Mouse (Mus musculus): ENCODE measurements around the gene Fryl. TPM values are rescaled to one million over a fixed set of nuclear protein-coding genes. Genes with fewer than 3 reads are reported as not detected.
"Not testable (repeated sequence)": the region's sequence is repeated elsewhere in the genome, so short reads cannot be mapped to it uniquely, and the experiment has no call there.

Fryl gene
- polyA plus RNA-seq, 1 experiment from 2014 or later: 24.2 TPM

DNA sequence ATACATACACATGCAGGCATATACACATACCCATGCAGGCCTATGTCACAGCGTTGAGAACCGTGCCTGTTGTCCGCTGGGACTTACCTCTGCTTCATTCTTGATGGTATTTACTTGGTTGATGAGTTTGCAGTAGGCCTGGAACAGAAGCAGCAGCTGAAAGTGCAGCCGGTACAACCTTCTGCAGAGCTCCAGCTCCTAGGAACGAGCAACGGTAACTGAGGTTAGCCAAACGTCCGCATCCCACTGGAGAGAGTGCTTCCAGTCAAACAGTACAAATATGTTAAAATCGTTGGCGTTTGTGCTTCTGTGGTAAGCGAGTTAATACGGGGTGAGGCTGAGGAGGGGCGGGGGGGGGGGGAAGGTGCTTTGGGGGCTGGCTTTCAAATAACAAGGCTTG is 232.6 kb downstream of the Fryl start:
- ATAC-seq (ENCODE audit: insufficient number of reproducible peaks, low FRiP score, low TSS enrichment, low read depth): no peak
- WGBS: 93% methylated on average over 13 of the region's 13 CpGs

GRCm38 (mm10) chr5:73014745-73015144 is 241.7 kb downstream of the Fryl start:
- H3K9me3 ChIP-seq (ENCODE audit: control insufficient read depth, low read length): no peaks in the 10 kb centered on the region
- peaks cover 7% of the 10 kb centered on the region; the same call in 1 of the 2 replicates for H3K27me3 ChIP-seq (ENCODE audit: control insufficient read depth, insufficient read depth, low read length)
- WGBS: 31% methylated on average over 9 of the region's 9 CpGs

More for the DNA sequence above, 232.6 kb downstream of the Fryl start:
- Histone ChIP-seq H3K9me3 (ENCODE audit: control insufficient read depth, low read length) (no peaks in the 10 kb centered on the region), H3K36me3 (ENCODE audit: control insufficient read depth, insufficient read depth, low read length) (0 out of 2 replicates have a peak, but pooled peaks cover 3% of the 10 kb centered on the region), H3K4me2 (ENCODE audit: low read depth, severe bottlenecking) (no peak overlapping the region), H3K9ac (ENCODE audit: low read length) (no peak overlapping the region), H3K4me3 (ENCODE audit: low read depth, low read length) (no peak overlapping the region), H3K27me3 (ENCODE audit: control insufficient read depth, insufficient read depth, low read length) (no peaks in the 10 kb centered on the region), H3K4me1 (ENCODE audit: control insufficient read depth, insufficient read depth, low read length) (no peaks in the 10 kb centered on the region), H3K27ac (replicated peaks; ENCODE audit: low read depth, low read length) (no peak overlapping the region)
- no peak for DNase-seq (ENCODE audit: low spot score)

DNA sequence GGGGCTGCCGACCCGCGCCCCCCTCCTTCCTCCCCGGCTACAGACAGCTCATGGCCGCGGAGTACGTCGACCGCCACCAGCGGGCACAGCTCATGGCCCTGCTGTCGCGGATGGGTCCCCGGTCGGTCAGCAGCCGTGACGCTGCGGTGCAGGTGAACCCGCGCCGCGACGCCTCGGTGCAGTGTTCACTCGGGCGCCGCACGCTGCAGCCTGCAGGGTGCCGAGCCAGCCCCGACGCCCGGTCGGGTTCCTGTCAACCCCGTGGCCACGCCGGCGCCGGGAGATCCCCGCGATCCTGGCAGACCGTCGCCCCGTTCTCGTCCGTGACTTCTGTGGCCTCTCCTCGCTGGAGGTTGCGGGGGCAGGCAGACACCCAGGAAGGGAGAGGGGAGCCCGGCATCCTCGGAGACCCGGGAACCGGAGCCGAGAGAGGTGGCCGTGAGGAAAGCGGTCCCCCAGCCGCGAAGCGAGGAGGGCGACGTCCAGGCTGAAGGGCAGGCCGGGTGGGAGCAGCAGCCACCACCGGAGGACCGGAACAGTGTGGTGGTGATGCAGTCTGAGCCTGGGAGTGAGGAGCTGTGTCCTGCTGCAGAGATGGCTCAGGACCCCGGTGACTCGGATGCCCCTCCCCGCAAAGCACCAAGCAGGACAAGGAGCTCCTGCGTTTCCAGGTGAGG is 242.7 kb downstream of the Fryl start:
- H3K27ac ChIP-seq (replicated peaks; ENCODE audit: low read depth, low read length): not testable (repeated sequence)
- peak; percentile 45; the same call in 1 of the 2 replicates for ATAC-seq (ENCODE audit: insufficient number of reproducible peaks, low FRiP score, low TSS enrichment, low read depth)

More at GRCm38 (mm10) chr5:73014745-73015144, 241.7 kb downstream of the Fryl start:
- DNase-seq (ENCODE audit: low spot score) (peak; percentile 40), ATAC-seq (ENCODE audit: insufficient number of reproducible peaks, low FRiP score, low TSS enrichment, low read depth) (no peak)
- Histone ChIP-seq H3K4me2 (ENCODE audit: low read depth, severe bottlenecking) (no peak overlapping the region), H3K4me3 (ENCODE audit: low read depth, low read length) (no peak overlapping the region), H3K27ac (replicated peaks; ENCODE audit: low read depth, low read length) (no peak overlapping the region), H3K4me1 (ENCODE audit: control insufficient read depth, insufficient read depth, low read length) (peaks cover 6% of the 10 kb centered on the region; the same call in 1 of the 2 replicates), H3K36me3 (ENCODE audit: control insufficient read depth, insufficient read depth, low read length) (no peaks in the 10 kb centered on the region), H3K9ac (ENCODE audit: low read length) (no peak overlapping the region)

GRCm38 (mm10) chr5:73012884-73013610 is 243.4 kb downstream of the Fryl start:
- WGBS: 24% methylated on average over 23 of the region's 27 CpGs
- ATAC-seq (ENCODE audit: insufficient number of reproducible peaks, low FRiP score, low TSS enrichment, low read depth): 0 out of 2 replicates have a peak, but pooled peaks have one; percentile 36
- not testable (repeated sequence) for H3K27ac ChIP-seq (replicated peaks; ENCODE audit: low read depth, low read length); H3K9ac ChIP-seq (ENCODE audit: low read length); H3K36me3 ChIP-seq (ENCODE audit: control insufficient read depth, insufficient read depth, low read length); H3K4me1 ChIP-seq (ENCODE audit: control insufficient read depth, insufficient read depth, low read length); H3K9me3 ChIP-seq (ENCODE audit: control insufficient read depth, low read length)
- peaks cover 11% of the 10 kb centered on the region for H3K27me3 ChIP-seq (ENCODE audit: control insufficient read depth, insufficient read depth, low read length)
- peak overlapping the region; percentile 45 for H3K4me2 ChIP-seq (ENCODE audit: low read depth, severe bottlenecking)
- peak; percentile 47 for DNase-seq (ENCODE audit: low spot score)
- H3K4me3 ChIP-seq (ENCODE audit: low read depth, low read length): peak overlapping the region; percentile 26; the same call in 1 of the 2 replicates

More for the DNA sequence above, 242.7 kb downstream of the Fryl start:
- WGBS: 3% methylated on average over 51 of the region's 65 CpGs
- not testable (repeated sequence) for H3K27me3 ChIP-seq (ENCODE audit: control insufficient read depth, insufficient read depth, low read length); H3K9me3 ChIP-seq (ENCODE audit: control insufficient read depth, low read length); H3K4me1 ChIP-seq (ENCODE audit: control insufficient read depth, insufficient read depth, low read length); H3K36me3 ChIP-seq (ENCODE audit: control insufficient read depth, insufficient read depth, low read length)
- peak overlapping the region; percentile 26 for H3K4me3 ChIP-seq (ENCODE audit: low read depth, low read length)
- peak overlapping the region; percentile 45 for H3K4me2 ChIP-seq (ENCODE audit: low read depth, severe bottlenecking)
- peak; percentile 62 for DNase-seq (ENCODE audit: low spot score)
- peak overlapping the region; percentile 12; the same call in 1 of the 2 replicates for H3K9ac ChIP-seq (ENCODE audit: low read length)

GRCm38 (mm10) chr5:73011806-73012205 is 244.6 kb downstream of the Fryl start:
- WGBS: 82% methylated on average over 15 of the region's 16 CpGs
- ATAC-seq (ENCODE audit: insufficient number of reproducible peaks, low FRiP score, low TSS enrichment, low read depth); H3K9ac ChIP-seq (ENCODE audit: low read length); DNase-seq (ENCODE audit: low spot score); H3K4me2 ChIP-seq (ENCODE audit: low read depth, severe bottlenecking); H3K4me3 ChIP-seq (ENCODE audit: low read depth, low read length); H3K27ac ChIP-seq (replicated peaks; ENCODE audit: low read depth, low read length); H3K36me3 ChIP-seq (ENCODE audit: control insufficient read depth, insufficient read depth, low read length); H3K4me1 ChIP-seq (ENCODE audit: control insufficient read depth, insufficient read depth, low read length); H3K9me3 ChIP-seq (ENCODE audit: control insufficient read depth, low read length): not testable (repeated sequence)
- H3K27me3 ChIP-seq (ENCODE audit: control insufficient read depth, insufficient read depth, low read length): peaks cover 22% of the 10 kb centered on the region

GRCm38 (mm10) chr5:73008230-73008629 is 248.2 kb downstream of the Fryl start:
- H3K4me1 ChIP-seq (ENCODE audit: control insufficient read depth, insufficient read depth, low read length); H3K9me3 ChIP-seq (ENCODE audit: control insufficient read depth, low read length); H3K36me3 ChIP-seq (ENCODE audit: control insufficient read depth, insufficient read depth, low read length); H3K9ac ChIP-seq (ENCODE audit: low read length); H3K27ac ChIP-seq (replicated peaks; ENCODE audit: low read depth, low read length); H3K4me2 ChIP-seq (ENCODE audit: low read depth, severe bottlenecking); ATAC-seq (ENCODE audit: insufficient number of reproducible peaks, low FRiP score, low TSS enrichment, low read depth); DNase-seq (ENCODE audit: low spot score); H3K4me3 ChIP-seq (ENCODE audit: low read depth, low read length): not testable (repeated sequence)
- 33% methylated on average over 8 of the region's 8 CpGs for WGBS
- H3K27me3 ChIP-seq (ENCODE audit: control insufficient read depth, insufficient read depth, low read length): peaks cover 20% of the 10 kb centered on the region

GRCm38 (mm10) chr5:73007582-73007959 is 248.8 kb downstream of the Fryl start:
- no peak overlapping the region for H3K4me3 ChIP-seq (ENCODE audit: low read depth, low read length)
- no peak overlapping the region for H3K9ac ChIP-seq (ENCODE audit: low read length)
- H3K4me2 ChIP-seq (ENCODE audit: low read depth, severe bottlenecking): 0 out of 2 replicates have a peak overlapping the region, but pooled peaks have one; percentile 7

GRCm38 (mm10) chr5:73006784-73007581 is 249.4 kb downstream of the Fryl start, which contains the start of gene Slc10a4:
TSS of gene Slc10a4 (plus strand) at chr5:73006883.
- Histone ChIP-seq H3K4me2 (ENCODE audit: low read depth, severe bottlenecking) (peak within 1 kb of the TSS; percentile 66), H3K36me3 (ENCODE audit: control insufficient read depth, insufficient read depth, low read length) (no peaks in the 10 kb centered on the region), H3K4me3 (ENCODE audit: low read depth, low read length) (peak within 1 kb of the TSS; percentile 28), H3K9ac (ENCODE audit: low read length) (0 out of 2 replicates have a peak within 1 kb of the TSS, but pooled peaks have one; percentile 3), H3K9me3 (ENCODE audit: control insufficient read depth, low read length) (no peaks in the 10 kb centered on the region), H3K27ac (replicated peaks; ENCODE audit: low read depth, low read length) (no peak within 1 kb of the TSS), H3K27me3 (ENCODE audit: control insufficient read depth, insufficient read depth, low read length) (peaks cover 20% of the 10 kb centered on the region), H3K4me1 (ENCODE audit: control insufficient read depth, insufficient read depth, low read length) (no peaks in the 10 kb centered on the region)
- 7% methylated on average over 64 of the region's 65 CpGs for WGBS
- peak; percentile 39; the same call in 1 of the 2 replicates for ATAC-seq (ENCODE audit: insufficient number of reproducible peaks, low FRiP score, low TSS enrichment, low read depth)
- DNase-seq (ENCODE audit: low spot score): peak; percentile 59

More at GRCm38 (mm10) chr5:73007582-73007959, 248.8 kb downstream of the Fryl start:
- ATAC-seq (ENCODE audit: insufficient number of reproducible peaks, low FRiP score, low TSS enrichment, low read depth) (no peak), DNase-seq (ENCODE audit: low spot score) (no peak)
- Histone ChIP-seq H3K27me3 (ENCODE audit: control insufficient read depth, insufficient read depth, low read length) (peaks cover 20% of the 10 kb centered on the region), H3K27ac (replicated peaks; ENCODE audit: low read depth, low read length) (no peak overlapping the region), H3K9me3 (ENCODE audit: control insufficient read depth, low read length) (no peaks in the 10 kb centered on the region), H3K36me3 (ENCODE audit: control insufficient read depth, insufficient read depth, low read length) (no peaks in the 10 kb centered on the region), H3K4me1 (ENCODE audit: control insufficient read depth, insufficient read depth, low read length) (no peaks in the 10 kb centered on the region)
- WGBS: 34% methylated on average over 5 of the region's 5 CpGs

Data from limb, embryonic 11.5 days (tissue).